Mouse (Mus musculus): ENCODE data around the gene Poc1a.

DNA sequence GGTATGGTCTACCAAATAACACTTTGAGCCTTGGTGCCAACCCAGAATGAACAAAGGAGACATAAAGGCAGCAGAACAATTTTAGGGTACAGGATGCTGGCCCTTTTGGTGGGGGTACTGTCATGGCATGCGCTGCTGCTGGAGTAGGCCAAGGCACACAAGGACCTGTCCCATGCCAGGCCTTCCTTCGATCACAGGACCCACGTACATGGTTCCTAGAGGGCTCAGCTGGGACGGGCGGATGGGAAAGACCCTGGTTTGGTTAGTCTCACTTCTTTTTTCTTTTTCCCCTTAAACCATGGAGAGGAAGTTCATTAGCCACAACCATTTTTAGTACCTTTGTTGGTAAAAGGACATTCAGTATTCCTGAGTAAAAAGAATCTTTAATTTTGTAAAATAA lies 27.3 kb downstream of the Poc1a start:
- TF ChIP-seq CTCF (IDR thresholded peaks at IDR 0.05; ENCODE audit: low read depth) (no peak), EP300 (IDR thresholded peaks at IDR 0.05; ENCODE audit: low read depth) (no peak)
